Mouse (Mus musculus): ENCODE data around the gene Inha.
A peak's percentile ranks its signal among the peaks of the same experiment; 100 is the strongest.

The Inha gene

GRCm38 (mm10) chr1:75507006-75507405 is at the start of gene Inha:
Gene Inha, plus strand, starts transcription at chr1:75507077.
- DNase-seq, result no peak

- no peak for DNase-seq
Observed at GRCm38 (mm10) chr1:75457710-75458024, 49.2 kb upstream of the Inha start.

- DNase-seq, result no peak
Observed at GRCm38 (mm10) chr1:75458025-75458788, 48.7 kb upstream of the Inha start.

GRCm38 (mm10) chr1:75458789-75459684 is 47.8 kb upstream of the Inha start:
- no peak for DNase-seq

- DNase-seq, result no peak
Observed at GRCm38 (mm10) chr1:75460297-75460696, 46.6 kb upstream of the Inha start.

GRCm38 (mm10) chr1:75462636-75463035 is 44.2 kb upstream of the Inha start:
- DNase-seq, result no peak

GRCm38 (mm10) chr1:75463652-75464204 is 43.1 kb upstream of the Inha start:
- DNase-seq, result no peak

GRCm38 (mm10) chr1:75467215-75467927 is 39.5 kb upstream of the Inha start:
- DNase-seq, result peak; percentile 64

- DNase-seq, result no peak
Observed at GRCm38 (mm10) chr1:75469287-75469825, 37.5 kb upstream of the Inha start.

GRCm38 (mm10) chr1:75476441-75476840 is 30.4 kb upstream of the Inha start:
- no peak for DNase-seq

GRCm38 (mm10) chr1:75477264-75477965 is 29.5 kb upstream of the Inha start:
- DNase-seq, result peak; percentile 81

GRCm38 (mm10) chr1:75477966-75478290 is 28.9 kb upstream of the Inha start:
- no peak for DNase-seq

- DNase-seq, result no peak
Observed at GRCm38 (mm10) chr1:75478497-75478896, 28.4 kb upstream of the Inha start.

GRCm38 (mm10) chr1:75478916-75479634 is 27.8 kb upstream of the Inha start, which contains the start of the genes Chpf and Tmem198:
Gene Chpf, minus strand, starts transcription at chr1:75479307.
Gene Tmem198, plus strand, starts transcription at chr1:75479532.
- DNase-seq, result peak; percentile 97

GRCm38 (mm10) chr1:75479635-75479989 is 27.3 kb upstream of the Inha start:
- DNase-seq, result no peak

- DNase-seq, result no peak
Observed at GRCm38 (mm10) chr1:75480036-75480435, 26.8 kb upstream of the Inha start.

- no peak for DNase-seq
Observed at GRCm38 (mm10) chr1:75480735-75481134, 26.1 kb upstream of the Inha start.

- no peak for DNase-seq
Observed at GRCm38 (mm10) chr1:75486561-75486960, 20.3 kb upstream of the Inha start.

GRCm38 (mm10) chr1:75487040-75487404 is 19.9 kb upstream of the Inha start:
- DNase-seq, result no peak

- peak; percentile 69 for DNase-seq
Observed at GRCm38 (mm10) chr1:75487405-75488161, 19.3 kb upstream of the Inha start.
